ENCODE assay signal across 26 mouse cellular contexts in genomic region chr15:12134546-12134945, GRCm38 (mm10). TPM values are rescaled to one million over a fixed set of nuclear protein-coding genes. Genes with fewer than 3 reads are reported as not detected.
DNase-seq lines count a peak whose midpoint lies in the region; ATAC-seq and TF ChIP-seq lines count a peak whose summit lies in the region.
"Had no signal": no experiment of that assay in that cellular context is flagged by ENCODE, and none has a peak within 500 bp of the region (broad histone marks: within the 10 kb centered on the region; RNA-seq: fewer than 3 reads in every experiment).

No protein-coding gene starts in this region.

- H3K27ac ChIP-seq in heart, embryonic 13.5 days (replicated peaks): peak overlapping the region; percentile 40
- H3K27ac ChIP-seq in layer of hippocampus, adult 2 months: peak overlapping the region; percentile 56; the same call in 1 of the 2 replicates
- H3K27ac ChIP-seq in stomach, postnatal 0 days (replicated peaks): no peak overlapping the region
- H3K27ac ChIP-seq: embryonic facial prominence, embryonic 13.5 days; forebrain, embryonic 12.5 days; hindbrain, embryonic 10.5 days; intestine, embryonic 15.5 days; kidney, postnatal 0 days; limb, embryonic 15.5 days; liver, embryonic 14.5 days; lung, embryonic 15.5 days; midbrain, embryonic 13.5 days; stomach, embryonic 15.5 days had no signal

- 9% methylated on average over 1 of the region's 1 CpGs for WGBS in heart, embryonic 13.5 days
- WGBS in stomach, postnatal 0 days: 41% methylated on average over 1 of the region's 1 CpGs

- no peaks in the 10 kb centered on the region for H3K27me3 ChIP-seq in heart, embryonic 13.5 days (replicated peaks)
- no peaks in the 10 kb centered on the region for H3K27me3 ChIP-seq in stomach, postnatal 0 days (ENCODE audit: control insufficient read depth, insufficient read depth, low read length)
- H3K27me3 ChIP-seq: embryonic facial prominence, embryonic 13.5 days; forebrain, embryonic 12.5 days; intestine, embryonic 15.5 days; limb, embryonic 15.5 days; lung, embryonic 15.5 days; megakaryocyte, embryonic 14.5 days; midbrain, embryonic 13.5 days; stomach, embryonic 15.5 days had no signal

- H3K4me1 ChIP-seq in heart, embryonic 13.5 days: peaks cover 35% of the 10 kb centered on the region
- H3K4me1 ChIP-seq in stomach, postnatal 0 days (replicated peaks; ENCODE audit: control insufficient read depth, insufficient read depth): no peaks in the 10 kb centered on the region
- H3K4me1 ChIP-seq: embryonic facial prominence, embryonic 13.5 days; forebrain, embryonic 12.5 days; hindbrain, embryonic 10.5 days; intestine, embryonic 15.5 days; lung, embryonic 15.5 days; stomach, embryonic 15.5 days had no signal

- H3K4me2 ChIP-seq in heart, embryonic 13.5 days: peak overlapping the region; percentile 18; the same call in 1 of the 2 replicates
- H3K4me2 ChIP-seq in stomach, postnatal 0 days (replicated peaks; ENCODE audit: low read depth): no peak overlapping the region
- H3K4me2 ChIP-seq: embryonic facial prominence, embryonic 13.5 days; forebrain, embryonic 12.5 days; intestine, embryonic 15.5 days; limb, embryonic 15.5 days; lung, embryonic 15.5 days; midbrain, embryonic 13.5 days; stomach, embryonic 15.5 days had no signal

- H3K36me3 ChIP-seq in heart, embryonic 13.5 days: peaks cover 31% of the 10 kb centered on the region
- no peaks in the 10 kb centered on the region for H3K36me3 ChIP-seq in stomach, postnatal 0 days (ENCODE audit: control insufficient read depth, insufficient read depth, low read length)

- no peak for TF ChIP-seq EP300 in stomach, postnatal 0 days (optimal IDR thresholded peaks at IDR 0.05)

- ATAC-seq in cerebellum, adult (ENCODE audit: insufficient number of reproducible peaks, low FRiP score, low TSS enrichment): 0 out of 2 replicates have a peak, but pooled peaks have one; percentile 54
- ATAC-seq in heart, embryonic 13.5 days (ENCODE audit: extremely low read depth, insufficient number of reproducible peaks, low FRiP score, low TSS enrichment): no peak
- ATAC-seq in stomach, postnatal 0 days (ENCODE audit: low FRiP score, low TSS enrichment): peak; percentile 64; the same call in 1 of the 2 replicates
- ATAC-seq: hindbrain, embryonic 16.5 days; midbrain, embryonic 13.5 days had no signal

- H3K9me3 ChIP-seq in heart, embryonic 13.5 days: no peaks in the 10 kb centered on the region
- no peaks in the 10 kb centered on the region for H3K9me3 ChIP-seq in stomach, postnatal 0 days (ENCODE audit: control insufficient read depth, low read length)
- H3K9me3 ChIP-seq: embryonic facial prominence, embryonic 13.5 days; forebrain, embryonic 12.5 days; hindbrain, embryonic 10.5 days; intestine, embryonic 15.5 days; limb, embryonic 15.5 days; lung, embryonic 15.5 days; megakaryocyte, embryonic 14.5 days; midbrain, embryonic 13.5 days; stomach, embryonic 15.5 days had no signal

- no peak for DNase-seq in cerebellum, adult 8-10 months
- DNase-seq in heart, postnatal 14 days: no peak
- DNase-seq in layer of hippocampus, adult 2 months (ENCODE audit: low spot score in 2 of 2): no peak
- DNase-seq in layer of hippocampus, postnatal 10 days (ENCODE audit: low spot score in 2 of 2): no peak
- DNase-seq in stomach, postnatal 0 days (ENCODE audit: low spot score): no peak
- DNase-seq: cerebellum, adult 11-12 months; embryo, embryonic 11 days; left cerebral cortex, postnatal 4 days; lung, postnatal 36 days; thymus, adult 18-20 months; thymus, postnatal 36 days had no signal

- TF ChIP-seq CTCF in layer of hippocampus, adult 2 months (conservative IDR thresholded peaks at IDR 0.05): no peak
- TF ChIP-seq CTCF in stomach, postnatal 0 days (IDR thresholded peaks at IDR 0.05; ENCODE audit: low read depth): no peak

- H3K4me3 ChIP-seq in heart, embryonic 13.5 days: no peak overlapping the region
- H3K4me3 ChIP-seq in layer of hippocampus, adult 2 months: no peak overlapping the region
- H3K4me3 ChIP-seq in stomach, postnatal 0 days (ENCODE audit: low read depth, low read length): no peak overlapping the region
- H3K4me3 ChIP-seq: embryonic facial prominence, embryonic 13.5 days; erythroblast, embryonic 14.5 days; forebrain, embryonic 12.5 days; hindbrain, embryonic 10.5 days; intestine, embryonic 15.5 days; limb, embryonic 15.5 days; lung, embryonic 15.5 days; megakaryocyte, embryonic 14.5 days; midbrain, embryonic 13.5 days; stomach, embryonic 15.5 days had no signal

- H3K9ac ChIP-seq in heart, embryonic 13.5 days: 0 out of 2 replicates have a peak overlapping the region, but pooled peaks have one; percentile 28
- H3K9ac ChIP-seq in stomach, postnatal 0 days (ENCODE audit: low read length): no peak overlapping the region
- H3K9ac ChIP-seq: embryonic facial prominence, embryonic 13.5 days; forebrain, embryonic 12.5 days; intestine, embryonic 15.5 days; limb, embryonic 15.5 days; liver, embryonic 14.5 days; lung, embryonic 15.5 days; midbrain, embryonic 13.5 days; stomach, embryonic 15.5 days had no signal

- intact Hi-C loops in heart, postnatal 14 days (cut with DNase I): no loop called here

RNA-seq across cellular contexts. Expression of gene Zfr, which starts 16.9 kb away (rescaled TPM):
- polyA plus RNA-seq in heart, embryonic 13.5 days (2015; fragmentation: Nextera tagmentation; extraction: Ambion mirVana): 87.7 and 89.4 TPM in 2 replicates
- total RNA-seq in heart, postnatal 14 days (2021): 10 to 100 TPM; 83.0 to 89.6 TPM
- 100 to 1,000 TPM; 357 TPM for total RNA-seq in layer of hippocampus, adult 2 months (2021)
- total RNA-seq in layer of hippocampus, postnatal 10 days (2021): 100 to 1,000 TPM; 278 to 285 TPM
- 40.5 and 52.9 TPM in 2 replicates for polyA plus RNA-seq in stomach, postnatal 0 days (2015; fragmentation: Nextera tagmentation; extraction: Ambion mirVana)
